Mouse (Mus musculus): ENCODE data around the gene Tmem229b. TPM values are rescaled to one million over a fixed set of nuclear protein-coding genes. Genes with fewer than 3 reads are reported as not detected.
A peak's percentile ranks its signal among the peaks of the same experiment; 100 is the strongest.
"Not testable (repeated sequence)": the region's sequence is repeated elsewhere in the genome, so short reads cannot be mapped to it uniquely, and the experiment has no call there.

Tmem229b gene
- total and polyA plus RNA-seq, 2 experiments from 2014 or later, result 54.8 to 153 TPM

GRCm38 (mm10) chr12:79028911-79029861, 21.8 kb upstream of the Tmem229b start, which contains the start of gene Plekhh1:
Gene Plekhh1 (plus strand): TSS chr12:79029163.
- Histone ChIP-seq H3K4me2 (ENCODE audit: low read depth) (peak within 1 kb of the TSS; percentile 99), H3K4me1 (ENCODE audit: insufficient read depth) (no peaks in the 10 kb centered on the region), H3K27me3 (ENCODE audit: insufficient read depth, low read length) (no peaks in the 10 kb centered on the region), H3K36me3 (ENCODE audit: insufficient read depth) (no peaks in the 10 kb centered on the region), H3K4me3 (ENCODE audit: low read depth, low read length) (peak within 1 kb of the TSS; percentile 75), H3K27ac (ENCODE audit: low read depth, low read length) (peak within 1 kb of the TSS; percentile 29; the same call in 1 of the 2 replicates), H3K9ac (peak within 1 kb of the TSS; percentile 72), H3K9me3 (ENCODE audit: low read length) (no peaks in the 10 kb centered on the region)
- peak; percentile 46 for DNase-seq
- TF ChIP-seq CTCF (IDR thresholded peaks at IDR 0.05; ENCODE audit: low read depth), result no peak
- peak; percentile 91 for ATAC-seq
- WGBS, result 3% methylated on average over 64 of the region's 80 CpGs

- H3K36me3 ChIP-seq (ENCODE audit: insufficient read depth); H3K9ac ChIP-seq; H3K4me1 ChIP-seq (ENCODE audit: insufficient read depth); H3K4me3 ChIP-seq (ENCODE audit: low read depth, low read length); H3K27me3 ChIP-seq (ENCODE audit: insufficient read depth, low read length); H3K9me3 ChIP-seq (ENCODE audit: low read length); DNase-seq; ATAC-seq; H3K27ac ChIP-seq (ENCODE audit: low read depth, low read length); H3K4me2 ChIP-seq (ENCODE audit: low read depth): not testable (repeated sequence)
- WGBS, result 93% methylated on average over 7 of the region's 8 CpGs
Observed at GRCm38 (mm10) chr12:79027526-79027925, 20.1 kb upstream of the Tmem229b start.

- TF ChIP-seq CTCF (IDR thresholded peaks at IDR 0.05; ENCODE audit: low read depth), result peak; percentile 79
- peak; percentile 55 for DNase-seq
- H3K27me3 ChIP-seq (ENCODE audit: insufficient read depth, low read length), result no peaks in the 10 kb centered on the region
- H3K4me1 ChIP-seq (ENCODE audit: insufficient read depth), result no peaks in the 10 kb centered on the region
- H3K9ac ChIP-seq, result no peak overlapping the region
- H3K27ac ChIP-seq (ENCODE audit: low read depth, low read length), result no peak overlapping the region
- H3K4me3 ChIP-seq (ENCODE audit: low read depth, low read length), result no peak overlapping the region
- H3K36me3 ChIP-seq (ENCODE audit: insufficient read depth), result no peaks in the 10 kb centered on the region
- H3K9me3 ChIP-seq (ENCODE audit: low read length), result no peaks in the 10 kb centered on the region
- 19% methylated on average over 3 of the region's 3 CpGs for WGBS
- peak; percentile 51; the same call in 1 of the 2 replicates for ATAC-seq
- no peak overlapping the region for H3K4me2 ChIP-seq (ENCODE audit: low read depth)
Observed at GRCm38 (mm10) chr12:79022882-79023281, 15.5 kb upstream of the Tmem229b start.

- WGBS, result 79% methylated on average over 1 of the region's 1 CpGs
- H3K4me1 ChIP-seq (ENCODE audit: insufficient read depth), result no peaks in the 10 kb centered on the region
- no peak for TF ChIP-seq CTCF (IDR thresholded peaks at IDR 0.05; ENCODE audit: low read depth)
- no peaks in the 10 kb centered on the region for H3K27me3 ChIP-seq (ENCODE audit: insufficient read depth, low read length)
- DNase-seq, result no peak
- no peak overlapping the region for H3K4me2 ChIP-seq (ENCODE audit: low read depth)
- no peaks in the 10 kb centered on the region for H3K36me3 ChIP-seq (ENCODE audit: insufficient read depth)
- no peak overlapping the region for H3K4me3 ChIP-seq (ENCODE audit: low read depth, low read length)
- H3K27ac ChIP-seq (ENCODE audit: low read depth, low read length), result no peak overlapping the region
- H3K9me3 ChIP-seq (ENCODE audit: low read length), result no peaks in the 10 kb centered on the region
- no peak overlapping the region for H3K9ac ChIP-seq
- ATAC-seq, result no peak
Observed at GRCm38 (mm10) chr12:79021902-79022301, 14.5 kb upstream of the Tmem229b start.

- no peak for DNase-seq
- no peaks in the 10 kb centered on the region for H3K9me3 ChIP-seq (ENCODE audit: low read length)
- no peak overlapping the region for H3K4me3 ChIP-seq (ENCODE audit: low read depth, low read length)
- WGBS, result 38% methylated on average over 4 of the region's 4 CpGs
- no peak overlapping the region for H3K9ac ChIP-seq
- no peaks in the 10 kb centered on the region for H3K4me1 ChIP-seq (ENCODE audit: insufficient read depth)
- no peaks in the 10 kb centered on the region for H3K36me3 ChIP-seq (ENCODE audit: insufficient read depth)
- TF ChIP-seq CTCF (IDR thresholded peaks at IDR 0.05; ENCODE audit: low read depth), result no peak
- no peak overlapping the region for H3K27ac ChIP-seq (ENCODE audit: low read depth, low read length)
- H3K27me3 ChIP-seq (ENCODE audit: insufficient read depth, low read length), result no peaks in the 10 kb centered on the region
- H3K4me2 ChIP-seq (ENCODE audit: low read depth), result no peak overlapping the region
- no peak for ATAC-seq
Observed at GRCm38 (mm10) chr12:79017994-79018399, 10.6 kb upstream of the Tmem229b start.

- no peak overlapping the region for H3K27ac ChIP-seq (ENCODE audit: low read depth, low read length)
- no peaks in the 10 kb centered on the region for H3K4me1 ChIP-seq (ENCODE audit: insufficient read depth)
- no peak overlapping the region for H3K9ac ChIP-seq
- no peak overlapping the region for H3K4me2 ChIP-seq (ENCODE audit: low read depth)
- no peaks in the 10 kb centered on the region for H3K27me3 ChIP-seq (ENCODE audit: insufficient read depth, low read length)
- TF ChIP-seq CTCF (IDR thresholded peaks at IDR 0.05; ENCODE audit: low read depth), result no peak
- DNase-seq, result no peak
- 0 out of 2 replicates have a peak, but pooled peaks have one; percentile 25 for ATAC-seq
- no peaks in the 10 kb centered on the region for H3K36me3 ChIP-seq (ENCODE audit: insufficient read depth)
- 10% methylated on average over 5 of the region's 5 CpGs for WGBS
- H3K4me3 ChIP-seq (ENCODE audit: low read depth, low read length), result no peak overlapping the region
- H3K9me3 ChIP-seq (ENCODE audit: low read length), result no peaks in the 10 kb centered on the region
Observed at GRCm38 (mm10) chr12:79016109-79016508, 8.7 kb upstream of the Tmem229b start.

GRCm38 (mm10) chr12:79010569-79010968, 3.1 kb upstream of the Tmem229b start:
- H3K9ac ChIP-seq, result no peak overlapping the region
- H3K4me3 ChIP-seq (ENCODE audit: low read depth, low read length), result no peak overlapping the region
- no peak for TF ChIP-seq CTCF (IDR thresholded peaks at IDR 0.05; ENCODE audit: low read depth)
- WGBS, result 33% methylated on average over 3 of the region's 3 CpGs
- no peak overlapping the region for H3K4me2 ChIP-seq (ENCODE audit: low read depth)
- ATAC-seq, result no peak
- H3K27me3 ChIP-seq (ENCODE audit: insufficient read depth, low read length), result no peaks in the 10 kb centered on the region
- H3K36me3 ChIP-seq (ENCODE audit: insufficient read depth), result no peaks in the 10 kb centered on the region
- no peak for DNase-seq
- H3K9me3 ChIP-seq (ENCODE audit: low read length), result no peaks in the 10 kb centered on the region
- H3K4me1 ChIP-seq (ENCODE audit: insufficient read depth), result peaks cover 13% of the 10 kb centered on the region; the same call in 1 of the 2 replicates
- H3K27ac ChIP-seq (ENCODE audit: low read depth, low read length), result no peak overlapping the region
